ENCODE assay signal across 29 mouse cellular contexts in genomic region chr19:34519646-34520045, GRCm38 (mm10). TPM values are rescaled to one million over a fixed set of nuclear protein-coding genes. Genes with fewer than 3 reads are reported as not detected.
A peak's percentile ranks its signal among the peaks of the same experiment; 100 is the strongest.
DNase-seq lines count a peak whose midpoint lies in the region; ATAC-seq lines count a peak whose summit lies in the region.
"Had no signal": no experiment of that assay in that cellular context is flagged by ENCODE, and none has a peak within 500 bp of the region (broad histone marks: within the 10 kb centered on the region; RNA-seq: fewer than 3 reads in every experiment).

No protein-coding gene starts in this region.

- ATAC-seq in erythroblast, adult 5-6 weeks (replicated peaks; ENCODE audit: low FRiP score, poor library complexity, severe bottlenecking), result no peak
- ATAC-seq: forebrain, embryonic 15.5 days; hindbrain, postnatal 0 days; Patski had no signal

- H3K9me3 ChIP-seq in limb, embryonic 10.5 days (replicated peaks), result no peaks in the 10 kb centered on the region
- H3K9me3 ChIP-seq: embryonic facial prominence, embryonic 15.5 days; forebrain, embryonic 15.5 days; heart, embryonic 13.5 days; limb, embryonic 13.5 days; liver, embryonic 15.5 days; midbrain, embryonic 12.5 days had no signal

- H3K79me2 ChIP-seq in macrophage (ENCODE audit: inconsistent target), result peaks cover 84% of the 10 kb centered on the region

- peak; percentile 48 to 88 for DNase-seq in adrenal gland, adult (ENCODE audit: inconsistent age in 2 of 2, low spot score in 1 of 2)
- DNase-seq in adrenal gland, adult 18-20 months (ENCODE audit: low spot score in 2 of 2), result no peak
- peak; percentile 77 for DNase-seq in kidney, adult 9 months
- DNase-seq in kidney, adult 18-20 months, result no peak
- DNase-seq in adrenal gland, postnatal 10 days, result peak; percentile 41
- DNase-seq in limb, embryonic 10.5 days (ENCODE audit: low spot score), result no peak
- DNase-seq: cerebellum, adult 11 months; cerebellum, adult 9-11 months; heart, postnatal 14 days; kidney, adult 11 months; kidney, postnatal 10 days; thymus, adult 2 months had no signal

- H3K4me1 ChIP-seq in limb, embryonic 10.5 days, result peaks cover 2% of the 10 kb centered on the region
- H3K4me1 ChIP-seq: embryonic facial prominence, embryonic 15.5 days; forebrain, embryonic 15.5 days; midbrain, embryonic 12.5 days had no signal

- H3K4me3 ChIP-seq in macrophage (ENCODE audit: inconsistent target), result no peak overlapping the region
- no peak overlapping the region for H3K4me3 ChIP-seq in limb, embryonic 10.5 days
- H3K4me3 ChIP-seq: embryonic facial prominence, embryonic 15.5 days; forebrain, embryonic 15.5 days; heart, embryonic 13.5 days; layer of hippocampus, adult 2 months; limb, embryonic 13.5 days; liver, embryonic 15.5 days; midbrain, embryonic 12.5 days had no signal

- peaks cover 22% of the 10 kb centered on the region; the same call in 1 of the 2 replicates for H3K36me3 ChIP-seq in macrophage (ENCODE audit: inconsistent target)
- peaks cover 20% of the 10 kb centered on the region for H3K36me3 ChIP-seq in limb, embryonic 10.5 days
- H3K36me3 ChIP-seq: forebrain, embryonic 15.5 days had no signal

- 48% methylated on average over 3 of the region's 3 CpGs for WGBS in macrophage (ENCODE audit: missing documents)
- WGBS in limb, embryonic 10.5 days, result 93% methylated on average over 3 of the region's 3 CpGs

- H3K27ac ChIP-seq in macrophage, result peak overlapping the region; percentile 100
- H3K27ac ChIP-seq in limb, embryonic 10.5 days, result no peak overlapping the region
- H3K27ac ChIP-seq: embryonic facial prominence, embryonic 15.5 days; forebrain, embryonic 15.5 days; heart, embryonic 13.5 days; hindbrain, postnatal 0 days; layer of hippocampus, adult 2 months; limb, embryonic 13.5 days; liver, embryonic 15.5 days; midbrain, embryonic 12.5 days; stomach, postnatal 0 days had no signal

- no peaks in the 10 kb centered on the region for H3K27me3 ChIP-seq in limb, embryonic 10.5 days (ENCODE audit: low read depth, poor library complexity, severe bottlenecking)
- H3K27me3 ChIP-seq: embryonic facial prominence, embryonic 15.5 days; forebrain, embryonic 15.5 days; heart, embryonic 13.5 days; limb, embryonic 13.5 days; liver, embryonic 15.5 days; midbrain, embryonic 12.5 days; Patski had no signal

RNA-seq across cellular contexts. Expression of gene Lipa, which starts 7.6 kb away (rescaled TPM):
- 100 to 1,000 TPM; 101 to 207 TPM for total RNA-seq in adrenal gland, adult 18-20 months (2021)
- total RNA-seq in adrenal gland, postnatal 10 days (2021), result 100 to 1,000 TPM; 130 to 133 TPM
- total RNA-seq in macrophage (2018; cell fraction: chromatin; rRNA removed), result 100 to 1,000 TPM in 15 of 26 experiments, 10 to 100 TPM in 11; 33.8 to 485 (median 111) TPM
- 1,000 to 10,000 TPM in 4 of 26 experiments, 100 to 1,000 TPM in 22; 457 to 1,368 (median 726) TPM for total RNA-seq in macrophage (2018; cell fraction: cytosol; rRNA removed)
- total RNA-seq in macrophage (2018; cell fraction: nucleus; rRNA removed), result 1,000 to 10,000 TPM in 3 of 26 experiments, 100 to 1,000 TPM in 23; 198 to 1,229 (median 648) TPM
- polyA plus RNA-seq in macrophage (2018), result 951 to 1,428 TPM (median 1,047 TPM) in 3 replicates
- 18.8 and 20.9 TPM in 2 replicates for polyA plus RNA-seq in limb, embryonic 10.5 days (2016; fragmentation: Nextera tagmentation; extraction: Ambion mirVana)
- total RNA-seq in erythroblast, adult 5-6 weeks (2015; ENCODE audit: low replicate concordance), result 50.1 and 57.7 TPM in 2 replicates
- 25.0 and 29.7 TPM in 2 replicates for total RNA-seq in erythroblast, adult 5-6 weeks (2017; ENCODE audit: low replicate concordance)

RNA-seq across cellular contexts. Expression of gene Ifit2, which starts 30.8 kb away (rescaled TPM):
- 1 to 10 TPM; 2.8 to 4.3 TPM for total RNA-seq in adrenal gland, adult 18-20 months (2021)
- 1 to 10 TPM; 2.8 to 4.0 TPM for total RNA-seq in adrenal gland, postnatal 10 days (2021)
- 1,000 to 10,000 TPM in 6 of 26 experiments, 100 to 1,000 TPM in 12, 10 to 100 TPM in 8; 30.4 to 2,097 (median 579) TPM for total RNA-seq in macrophage (2018; cell fraction: chromatin; rRNA removed)
- 1,000 to 10,000 TPM in 14 of 26 experiments, 100 to 1,000 TPM in 12; 225 to 3,895 (median 1,756) TPM for total RNA-seq in macrophage (2018; cell fraction: cytosol; rRNA removed)
- 1,000 to 10,000 TPM in 16 of 26 experiments, 100 to 1,000 TPM in 9, 10 to 100 TPM in 1; 77.5 to 3,890 (median 2,245) TPM for total RNA-seq in macrophage (2018; cell fraction: nucleus; rRNA removed)
- polyA plus RNA-seq in macrophage (2018), result 92.3 to 757 TPM (median 307 TPM) in 3 replicates
- 4.5 and 6.0 TPM in 2 replicates for polyA plus RNA-seq in limb, embryonic 10.5 days (2016; fragmentation: Nextera tagmentation; extraction: Ambion mirVana)
- 3.3 and 3.8 TPM in 2 replicates for total RNA-seq in erythroblast, adult 5-6 weeks (2015; ENCODE audit: low replicate concordance)
- total RNA-seq in erythroblast, adult 5-6 weeks (2017; ENCODE audit: low replicate concordance), result 6.3 and 6.8 TPM in 2 replicates

RNA-seq across cellular contexts. Expression of gene Ch25h, which starts 44.7 kb away (rescaled TPM):
- 1 to 10 TPM in 1 of 2 experiments, under 1 TPM in 1; 0.60 to 1.7 TPM for total RNA-seq in adrenal gland, adult 18-20 months (2021)
- total RNA-seq in adrenal gland, postnatal 10 days (2021), result under 1 TPM; 0.55 to 0.57 TPM
- total RNA-seq in macrophage (2018; cell fraction: chromatin; rRNA removed), result 1 to 10 TPM in 8 of 26 experiments, under 1 TPM in 6, not detected in 12; 0.45 to 4.8 (median 1.3) TPM
- 1 to 10 TPM in 11 of 26 experiments, under 1 TPM in 15; 0.13 to 9.9 (median 0.72) TPM for total RNA-seq in macrophage (2018; cell fraction: cytosol; rRNA removed)
- total RNA-seq in macrophage (2018; cell fraction: nucleus; rRNA removed), result 10 to 100 TPM in 8 of 26 experiments, 1 to 10 TPM in 13, under 1 TPM in 4, not detected in 1; 0.64 to 16.9 (median 5.9) TPM
- polyA plus RNA-seq in macrophage (2018), result 1.2 to 3.1 TPM in 2 of 3 replicates, not detected in the other
- 0.18 and 1.2 TPM in 2 replicates for polyA plus RNA-seq in limb, embryonic 10.5 days (2016; fragmentation: Nextera tagmentation; extraction: Ambion mirVana)
- total RNA-seq in erythroblast, adult 5-6 weeks (2015; ENCODE audit: low replicate concordance), result not detected in 2 replicates
- not detected in 2 replicates for total RNA-seq in erythroblast, adult 5-6 weeks (2017; ENCODE audit: low replicate concordance)
- total RNA-seq: gastrocnemius, adult 8-10 months; granulocyte monocyte progenitor cell, adult 5-6 weeks; megakaryocyte progenitor cell, adult 5-6 weeks; monocyte, adult 5-6 weeks; neutrophil, adult 5-6 weeks had no signal
- polyA plus RNA-seq: Patski had no signal

Comparison
In these comparisons a context has a peak if more than half of its experiments do, and no peak if none do; other contexts are left out.
1. DNase-seq: peak in adrenal gland, adult (2 of 2), kidney, adult 9 months (single experiment) and adrenal gland, postnatal 10 days (single experiment); none in adrenal gland, adult 18-20 months (0 of 2), kidney, adult 18-20 months (single experiment) and limb, embryonic 10.5 days (single experiment).